Mouse (Mus musculus) brain, embryonic 14.5 days (tissue): Measurements from ENCODE around the gene Cyld.

Source experiments
- CTCF ChIP-seq: fragments of 200-500 bp; IDR thresholded peaks from 2 replicates; pipeline ENCODE4 v1.5.1; 2012; ENCODE audit warnings: inconsistent platforms, mild to moderate bottlenecking, moderate library complexity, borderline replicate concordance; ENCODE audit not compliant: insufficient read depth, insufficient read length; ENCODE audit errors: extremely low read depth
- POLR2A ChIP-seq: fragments of 200-500 bp; IDR thresholded peaks from 2 replicates; pipeline ENCODE4 v1.6.1; 2012; ENCODE audit warnings: mild to moderate bottlenecking, inconsistent platforms, borderline replicate concordance; ENCODE audit not compliant: poor library complexity, insufficient read depth, insufficient read length, severe bottlenecking; ENCODE audit errors: extremely low read depth

DNA sequence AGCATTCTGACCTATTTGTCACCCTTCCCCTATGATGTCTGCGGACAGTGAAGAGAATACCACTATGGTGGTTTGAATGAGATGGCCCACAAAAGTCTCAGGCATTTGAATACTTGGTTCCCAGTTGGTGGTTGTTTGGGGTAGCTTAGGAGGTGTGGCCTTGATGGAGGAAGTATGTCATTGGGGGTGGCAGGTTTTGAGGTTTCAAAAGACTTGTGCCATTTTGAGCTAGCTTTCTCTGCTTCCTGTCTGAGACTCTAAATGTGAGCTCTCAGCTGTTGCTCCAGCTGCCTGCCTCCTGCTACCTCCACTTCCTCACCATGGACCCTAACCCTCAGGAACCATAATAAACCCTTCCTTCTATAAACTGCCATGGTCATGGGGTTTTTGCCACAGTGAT lies 86.9 kb downstream of the Cyld start:
- TF ChIP-seq POLR2A (no peak), CTCF (no peak)
